Mouse (Mus musculus): ENCODE results near the gene Stxbp4.

Stxbp4 gene

GRCm38 (mm10) chr11:90558359-90559047 is 79.4 kb downstream of the Stxbp4 start:
- DNase-seq (ENCODE audit: low spot score): no peak

GRCm38 (mm10) chr11:90556517-90556916 is 81.4 kb downstream of the Stxbp4 start:
- DNase-seq (ENCODE audit: low spot score): no peak

- DNase-seq (ENCODE audit: low spot score): no peak
These were observed 83.9 kb downstream of the Stxbp4 start for GRCm38 (mm10) chr11:90553963-90554362.

- no peak for DNase-seq (ENCODE audit: low spot score)
These were observed 85.3 kb downstream of the Stxbp4 start for GRCm38 (mm10) chr11:90552303-90553201.

GRCm38 (mm10) chr11:90548560-90548959 is 89.3 kb downstream of the Stxbp4 start:
- peak; percentile 32 for DNase-seq (ENCODE audit: low spot score)

- no peak for DNase-seq (ENCODE audit: low spot score)
These were observed 99.1 kb downstream of the Stxbp4 start for GRCm38 (mm10) chr11:90538636-90539263.

- no peak for DNase-seq (ENCODE audit: low spot score)
These were observed 112.6 kb downstream of the Stxbp4 start for GRCm38 (mm10) chr11:90525311-90525710.

- DNase-seq (ENCODE audit: low spot score): no peak
These were observed 116.8 kb downstream of the Stxbp4 start for GRCm38 (mm10) chr11:90521040-90521439.

GRCm38 (mm10) chr11:90517750-90518149 is 120.1 kb downstream of the Stxbp4 start:
- no peak for DNase-seq (ENCODE audit: low spot score)

GRCm38 (mm10) chr11:90512538-90513219 is 125.2 kb downstream of the Stxbp4 start:
- DNase-seq (ENCODE audit: low spot score): no peak

- no peak for DNase-seq (ENCODE audit: low spot score)
These were observed 136.0 kb downstream of the Stxbp4 start for GRCm38 (mm10) chr11:90501846-90502245.

GRCm38 (mm10) chr11:90499918-90500317 is 138.0 kb downstream of the Stxbp4 start:
- no peak for DNase-seq (ENCODE audit: low spot score)

- DNase-seq (ENCODE audit: low spot score): no peak
These were observed 139.4 kb downstream of the Stxbp4 start for GRCm38 (mm10) chr11:90498461-90498860.

GRCm38 (mm10) chr11:90494981-90495380 is 142.9 kb downstream of the Stxbp4 start:
- DNase-seq (ENCODE audit: low spot score): no peak

- no peak for DNase-seq (ENCODE audit: low spot score)
These were observed 145.4 kb downstream of the Stxbp4 start for GRCm38 (mm10) chr11:90492511-90492910.

GRCm38 (mm10) chr11:90489166-90489565 is 148.7 kb downstream of the Stxbp4 start:
- no peak for DNase-seq (ENCODE audit: low spot score)

- DNase-seq (ENCODE audit: low spot score): no peak
These were observed 150.2 kb downstream of the Stxbp4 start for GRCm38 (mm10) chr11:90487686-90488085.

GRCm38 (mm10) chr11:90484750-90485637 is 152.9 kb downstream of the Stxbp4 start:
- no peak for DNase-seq (ENCODE audit: low spot score)

GRCm38 (mm10) chr11:90483766-90484165 is 154.1 kb downstream of the Stxbp4 start:
- no peak for DNase-seq (ENCODE audit: low spot score)

- no peak for DNase-seq (ENCODE audit: low spot score)
These were observed 156.1 kb downstream of the Stxbp4 start for GRCm38 (mm10) chr11:90481828-90482227.

- DNase-seq (ENCODE audit: low spot score): no peak
These were observed 167.6 kb downstream of the Stxbp4 start for GRCm38 (mm10) chr11:90470271-90470670.

Measured in layer of hippocampus, adult 11-12 months (tissue).